Mouse (Mus musculus) adrenal gland, adult 8-10 months (tissue): ENCODE measurements around the gene Lif. TPM values are rescaled to one million over a fixed set of nuclear protein-coding genes. Genes with fewer than 3 reads are reported as not detected.

Experiments
- DNase-seq: peaks from one replicate; pipeline ENCODE4 v3.0.0; 2022
- total RNA-seq, 4 experiments: library from RNA; stranded (reverse); gene quantifications; 2 replicates each; pipeline ENCODE4 v1.2.4; 2022

The Lif gene
- total RNA-seq, result 1 to 10 TPM in 1 of 4 experiments, under 1 TPM in 2, not detected in 1; 0.15 to 1.0 (median 0.34) TPM

DNA sequence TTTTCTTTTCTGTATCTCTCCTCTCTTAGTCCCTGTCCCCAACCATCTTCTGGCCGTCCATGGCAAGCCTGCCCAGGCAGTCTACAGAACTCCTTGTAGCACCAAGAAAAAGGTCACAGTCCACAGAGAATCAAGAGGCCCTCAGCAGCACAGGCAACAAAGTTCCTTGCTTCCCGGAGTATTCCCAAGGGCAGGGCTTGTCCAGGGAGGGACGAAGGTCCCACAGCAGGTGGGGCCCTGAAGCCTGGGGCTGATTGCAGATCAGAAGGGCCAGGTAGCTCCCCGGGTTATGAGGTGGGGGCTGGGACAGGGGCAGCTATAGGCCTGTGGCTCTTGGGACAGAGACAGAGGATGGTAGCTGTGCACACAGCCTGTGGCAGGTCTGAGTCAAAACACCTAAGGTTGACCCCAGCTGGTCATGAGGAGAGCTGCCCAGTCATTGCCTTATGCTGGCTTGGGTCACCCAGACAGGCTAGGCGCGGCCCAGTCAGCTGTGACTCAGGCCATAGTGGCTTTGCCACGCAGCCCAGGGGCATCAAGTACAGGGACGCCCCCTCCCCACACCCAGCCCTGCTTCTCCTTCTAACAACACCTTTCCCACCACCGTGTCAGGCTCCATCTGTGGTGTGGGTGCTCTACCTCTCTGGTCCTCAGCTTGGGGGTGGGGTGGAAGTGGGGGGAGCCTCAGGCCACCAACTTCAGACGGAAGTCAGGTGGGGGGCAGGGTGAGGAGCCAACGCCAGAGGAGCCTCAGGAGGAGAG, at the start of gene Lif:
TSS of gene Lif (plus strand) at position 712 of the 762 bp plus-strand sequence.
- no peak for DNase-seq

DNA sequence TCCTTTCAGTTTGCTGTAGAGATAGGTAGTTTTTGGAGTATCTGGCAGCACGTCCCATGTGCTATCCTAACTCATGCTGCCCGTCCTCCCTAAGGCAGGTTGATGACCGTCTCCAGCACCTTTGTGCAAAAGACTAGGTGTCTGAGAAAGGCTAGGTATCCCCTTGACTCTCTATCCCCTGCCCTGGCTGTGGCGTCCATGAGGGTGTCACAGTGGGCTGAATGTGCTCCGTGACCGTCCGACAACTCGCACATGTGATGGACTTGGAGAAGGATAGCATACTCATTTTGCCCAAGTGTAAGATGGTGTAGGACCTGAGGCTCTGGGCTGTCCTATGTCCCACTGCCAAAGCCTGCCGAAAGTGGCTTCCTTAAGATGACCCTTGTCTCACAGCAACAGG, 49.7 kb upstream of the Lif start:
- no peak for DNase-seq

DNA sequence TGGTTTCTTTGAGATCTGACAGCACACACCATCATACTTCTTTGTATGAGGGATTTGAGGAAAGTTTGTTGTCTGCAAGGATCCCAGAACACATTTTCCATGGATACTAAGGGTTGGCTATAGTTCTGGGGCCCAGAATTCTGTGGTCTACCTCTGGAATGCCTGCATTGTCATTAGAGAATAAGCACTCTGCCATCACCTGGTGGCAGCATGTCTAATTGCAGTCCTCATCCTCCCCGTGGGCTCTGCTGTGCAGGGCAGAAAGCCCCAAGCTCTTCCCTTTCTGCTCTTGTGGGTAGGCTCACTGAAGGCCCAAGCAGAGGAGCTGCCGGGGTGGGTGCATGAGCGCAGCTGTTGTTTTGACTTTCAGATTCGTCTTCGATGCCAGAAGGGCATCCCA, 47.8 kb upstream of the Lif start:
- DNase-seq, result no peak

GRCm38 (mm10) chr11:4210786-4211185, 46.6 kb upstream of the Lif start:
- no peak for DNase-seq

DNA sequence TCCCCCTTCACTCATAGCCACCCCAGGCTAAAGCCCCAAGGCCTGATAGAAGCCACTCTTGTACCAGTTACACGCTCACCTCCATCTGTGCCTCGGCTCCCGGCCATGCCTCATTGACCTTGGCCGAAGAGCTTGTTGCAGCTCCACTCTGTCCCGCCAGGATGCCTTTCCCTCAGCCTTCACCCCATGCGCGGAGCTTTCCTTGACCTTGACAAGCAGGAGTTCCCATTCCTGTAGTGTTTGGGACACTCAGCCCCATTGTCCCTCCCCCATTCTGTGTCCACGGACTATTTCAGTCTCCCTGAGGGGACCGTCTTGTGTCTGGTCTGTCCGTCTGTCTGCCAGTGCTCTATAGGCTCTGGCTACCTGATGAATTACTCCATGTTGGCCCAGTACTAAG, 44.2 kb upstream of the Lif start:
- no peak for DNase-seq

DNA sequence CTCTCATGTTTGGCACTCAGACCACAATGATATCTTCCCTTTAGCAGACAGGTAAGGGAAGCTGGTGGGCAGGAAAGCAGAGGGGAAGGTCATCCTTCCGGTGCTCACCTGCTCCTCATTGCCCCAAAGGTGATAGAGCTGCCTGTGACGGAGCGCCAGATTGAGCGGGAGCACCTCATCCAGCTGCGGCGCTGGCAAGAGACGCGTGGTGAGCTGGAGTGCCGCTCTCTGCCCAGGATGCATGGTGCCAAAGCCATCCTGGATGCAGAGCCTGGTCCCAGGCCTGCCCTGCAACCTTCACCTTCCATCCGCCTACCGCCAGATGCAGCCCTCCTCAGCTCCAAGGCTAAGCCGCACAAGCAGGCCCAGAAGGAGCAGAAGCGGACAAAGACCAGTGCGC, 42.8 kb upstream of the Lif start:
- DNase-seq, result no peak

DNA sequence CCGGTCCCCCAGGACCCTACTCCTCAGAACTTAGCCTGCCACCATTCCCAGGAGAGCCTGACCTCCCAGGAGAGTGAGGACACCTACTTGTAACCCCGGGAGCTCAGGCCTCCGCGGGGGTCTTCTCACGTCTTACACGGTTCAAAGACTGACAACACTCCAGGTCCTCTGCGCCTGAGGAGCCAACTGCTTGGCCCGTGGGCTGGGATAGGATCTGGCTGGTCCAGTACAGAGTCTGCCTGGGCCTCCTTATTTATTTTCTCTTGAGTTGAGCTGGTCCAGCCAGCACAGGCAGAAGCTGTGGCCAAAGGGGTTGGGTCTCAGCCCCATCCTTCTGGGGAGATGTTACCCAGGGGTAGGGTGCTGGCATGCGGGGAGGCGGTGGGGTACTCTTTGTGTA, 42.3 kb upstream of the Lif start:
- DNase-seq, result no peak

- DNase-seq, result no peak
These were observed 40.9 kb upstream of the Lif start for GRCm38 (mm10) chr11:4216248-4217000.

GRCm38 (mm10) chr11:4217914-4218629, 39.3 kb upstream of the Lif start, which contains the start of gene Castor1:
Gene Castor1 (plus strand): TSS chr11:4218225.
- peak; percentile 94 for DNase-seq

- DNase-seq, result no peak
These were observed 38.7 kb upstream of the Lif start for GRCm38 (mm10) chr11:4218637-4219036.

DNA sequence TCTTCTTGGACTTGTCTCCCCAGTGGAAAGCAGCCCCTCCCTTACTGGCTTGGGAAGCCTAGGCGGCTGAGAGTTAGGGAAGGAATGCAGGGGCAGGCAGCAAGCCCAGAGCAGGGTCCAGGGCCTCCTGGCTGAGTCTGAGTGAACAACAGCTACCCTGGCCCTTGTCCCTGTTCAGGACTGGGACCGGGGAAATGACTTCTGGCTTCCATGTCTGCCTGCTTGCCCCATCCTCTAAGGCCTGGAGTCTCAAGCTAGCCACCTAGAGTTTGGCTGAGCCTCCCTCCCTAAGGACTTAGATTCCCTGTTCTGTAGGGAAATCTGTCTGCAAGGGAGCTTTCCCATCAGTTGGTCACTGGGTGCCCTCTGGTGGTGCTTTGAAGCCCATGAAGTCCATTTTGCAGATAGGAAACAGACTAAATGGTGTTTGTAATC, 38.0 kb upstream of the Lif start:
- peak; percentile 76 for DNase-seq

DNA sequence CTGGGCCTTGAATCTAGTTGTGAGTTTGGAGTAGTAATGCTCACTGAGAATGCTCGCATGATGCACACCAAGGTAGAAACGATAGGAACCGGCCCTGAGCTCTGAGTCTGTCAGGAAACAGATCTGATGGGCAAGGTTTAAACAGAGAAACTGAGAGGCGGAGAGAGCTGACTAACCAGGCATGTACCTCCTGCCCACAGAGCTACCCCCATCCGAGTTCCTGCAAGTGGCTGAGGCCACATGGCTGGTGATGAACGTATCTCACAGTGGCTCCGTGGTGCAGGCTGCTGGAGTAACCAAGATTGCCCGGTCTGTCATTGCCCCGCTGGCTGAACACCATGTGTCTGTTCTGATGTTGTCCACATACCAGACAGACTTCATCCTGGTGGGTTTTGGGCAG, 37.4 kb upstream of the Lif start:
- no peak for DNase-seq

DNA sequence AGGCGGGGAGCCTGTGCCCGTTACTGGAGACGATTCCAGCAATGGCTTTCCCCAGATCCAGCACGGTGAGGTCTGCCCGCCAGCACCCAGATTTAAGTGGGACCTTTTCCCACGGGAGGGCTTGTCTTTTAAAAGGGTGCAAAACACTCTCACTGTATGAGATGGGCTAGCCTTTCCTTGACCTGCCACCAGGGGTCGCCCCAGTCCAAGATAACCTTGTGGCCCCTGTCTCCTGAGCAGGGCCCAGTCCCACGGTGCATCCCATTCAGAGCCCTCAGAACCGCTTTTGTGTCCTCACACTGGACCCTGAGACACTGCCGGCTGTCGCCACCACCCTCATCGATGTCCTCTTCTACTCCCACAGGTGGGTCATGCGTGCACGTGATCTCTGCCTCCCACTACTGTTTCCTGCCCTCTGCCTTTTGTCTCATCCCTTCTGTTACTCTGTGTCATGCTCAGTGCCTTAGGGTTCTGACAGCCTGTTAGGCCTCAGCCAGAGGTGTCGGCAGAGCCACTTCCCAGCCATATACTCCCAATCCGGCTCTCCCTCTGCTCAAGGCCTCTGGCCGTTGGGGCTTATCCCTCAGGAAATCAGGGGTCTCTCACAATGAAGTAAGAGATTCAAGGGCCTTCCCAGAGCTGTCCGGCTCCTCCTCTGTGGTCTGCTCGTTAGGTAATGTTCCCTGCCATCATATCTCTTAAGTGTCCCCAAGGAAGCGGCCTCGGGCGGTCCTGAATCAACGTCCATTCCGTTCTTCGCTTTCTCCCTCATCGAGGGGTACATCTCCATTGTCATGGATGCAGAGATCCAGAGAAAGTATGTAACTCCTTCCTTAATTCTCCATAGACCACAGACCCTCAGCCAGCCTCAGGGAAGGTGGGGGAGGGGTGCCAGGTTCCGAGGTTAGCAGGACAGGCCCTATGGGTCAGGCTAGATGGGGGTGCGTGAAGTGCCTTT, 36.6 kb upstream of the Lif start:
- DNase-seq, result peak; percentile 71

GRCm38 (mm10) chr11:4222046-4222950, 35.1 kb upstream of the Lif start:
- DNase-seq, result no peak

DNA sequence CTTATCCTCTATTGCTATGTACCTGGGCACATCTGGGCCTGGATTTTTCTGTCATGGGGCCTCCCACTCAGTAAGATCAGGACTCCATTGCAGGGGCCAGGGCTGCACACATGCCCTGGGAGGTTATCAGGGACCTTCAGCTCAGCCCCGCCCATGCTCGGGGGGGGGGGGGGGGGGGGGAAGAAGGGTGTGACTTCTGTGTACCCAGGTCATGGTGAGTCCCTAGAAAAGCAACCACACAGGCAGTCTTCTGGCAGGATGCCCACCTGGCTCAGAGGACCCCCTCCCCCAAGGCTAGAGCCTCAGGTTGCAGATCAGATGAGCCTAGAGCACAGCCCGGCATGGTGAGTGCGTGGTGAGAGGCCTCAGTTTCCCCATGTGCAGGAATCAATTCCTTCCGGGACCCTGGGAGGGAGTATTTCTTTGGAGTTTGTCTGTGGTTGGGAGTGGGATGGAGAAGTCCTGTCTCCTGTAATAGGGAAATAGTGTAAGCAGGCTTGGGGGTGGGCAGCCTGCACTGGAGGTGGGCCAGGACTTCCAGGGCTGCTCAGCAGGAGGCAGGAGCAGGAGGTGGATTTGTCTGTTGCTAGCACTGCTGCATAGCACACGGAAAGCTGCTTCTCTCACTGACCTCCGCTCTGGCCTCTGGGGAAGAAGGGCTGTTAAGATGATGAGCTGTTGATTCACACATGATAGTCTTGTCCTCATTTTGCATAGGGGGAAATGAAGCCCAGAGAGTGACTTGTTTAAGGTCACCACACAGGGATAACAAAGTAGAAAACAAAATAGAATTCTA, 33.8 kb upstream of the Lif start:
- no peak for DNase-seq

- DNase-seq, result no peak
These were observed 33.1 kb upstream of the Lif start for GRCm38 (mm10) chr11:4224223-4224622.

- DNase-seq, result no peak
These were observed 30.6 kb upstream of the Lif start for GRCm38 (mm10) chr11:4226569-4227325.

DNA sequence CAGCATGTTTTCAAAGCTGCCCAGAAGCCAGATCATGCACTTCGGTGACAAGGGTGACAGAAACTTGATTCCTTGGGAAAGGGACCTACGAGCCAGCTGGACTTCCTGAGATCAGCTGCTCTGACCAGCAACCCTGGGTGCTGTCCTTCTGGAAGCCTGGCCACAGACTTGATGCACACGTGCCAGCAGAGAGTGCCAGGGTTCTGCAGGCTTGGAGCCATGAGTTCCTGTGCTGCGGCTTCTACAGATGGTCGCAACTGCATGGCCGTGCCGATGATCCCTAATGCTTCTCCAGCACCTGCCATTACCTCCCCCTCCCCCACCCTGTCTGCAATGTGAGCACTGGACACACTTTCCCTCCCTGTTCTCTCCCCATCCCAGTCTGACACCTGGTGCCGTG, 28.9 kb upstream of the Lif start:
- DNase-seq, result no peak

- no peak for DNase-seq
These were observed 27.5 kb upstream of the Lif start for GRCm38 (mm10) chr11:4229841-4230240.
